Mouse (Mus musculus): ENCODE results near the gene Pld2. TPM values are rescaled to one million over a fixed set of nuclear protein-coding genes. Genes with fewer than 3 reads are reported as not detected.

Pld2 gene
- polyA plus RNA-seq (2012; rRNA removed) (1.9 and 2.6 TPM in 2 replicates), polyA plus RNA-seq (2014; fragmentation: Nextera tagmentation; extraction: Ambion mirVana) (1.3 and 1.5 TPM in 2 replicates)

- WGBS (ENCODE audit: insufficient replicate concordance): under 1% methylated on average over 45 of the region's 65 CpGs
- peak within 1 kb of the TSS; percentile 53 for H3K4me2 ChIP-seq (ENCODE audit: low read depth)
- peaks cover 25% of the 10 kb centered on the region for H3K27me3 ChIP-seq (ENCODE audit: control insufficient read depth, insufficient read depth, low read length)
- 0 out of 2 replicates have a peak within 1 kb of the TSS, but pooled peaks have one; percentile 5 for H3K9ac ChIP-seq (replicated peaks)
- peak; percentile 65 for TF ChIP-seq CTCF (IDR thresholded peaks at IDR 0.05; ENCODE audit: low read depth)
- no peak for TF ChIP-seq EP300 (IDR thresholded peaks at IDR 0.05; ENCODE audit: low read depth)
- DNase-seq (ENCODE audit: low read depth in 3 of 3, low spot score in 3 of 3) (peak in 2 of 3 experiments; percentile 44 to 45), ATAC-seq (ENCODE audit: insufficient read depth) (peak; percentile 91)
- no peaks in the 10 kb centered on the region for H3K4me1 ChIP-seq (replicated peaks; ENCODE audit: control insufficient read depth in 2 of 2, insufficient read depth in 2 of 2, low read length in 1 of 2)
- H3K27ac ChIP-seq: no peak within 1 kb of the TSS
- H3K4me3 ChIP-seq (ENCODE audit: insufficient read depth in 1 of 2, low read depth in 2 of 2, low read length in 2 of 2): peak within 1 kb of the TSS; percentile 41 to 53
- H3K9me3 ChIP-seq (ENCODE audit: control insufficient read depth, low read length): no peaks in the 10 kb centered on the region
- no peaks in the 10 kb centered on the region for H3K36me3 ChIP-seq (replicated peaks; ENCODE audit: control insufficient read depth, insufficient read depth, low read depth)
Measured at GRCm38 (mm10) chr11:70539877-70540587, at the start of gene Pld2. Pld2 (plus strand) TSS chr11:70540064.

- Histone ChIP-seq H3K4me3 (ENCODE audit: insufficient read depth in 1 of 2, low read depth in 2 of 2, low read length in 2 of 2) (no peak overlapping the region), H3K9ac (replicated peaks) (no peak overlapping the region), H3K4me1 (replicated peaks; ENCODE audit: control insufficient read depth in 2 of 2, insufficient read depth in 2 of 2, low read length in 1 of 2) (peaks cover 0 to 4% of the 10 kb centered on the region in 2 experiments; a peak in 2 of 4 replicates), H3K36me3 (replicated peaks; ENCODE audit: control insufficient read depth, insufficient read depth, low read depth) (no peaks in the 10 kb centered on the region), H3K9me3 (ENCODE audit: control insufficient read depth, low read length) (no peaks in the 10 kb centered on the region), H3K4me2 (ENCODE audit: low read depth) (no peak overlapping the region), H3K27ac (no peak overlapping the region), H3K27me3 (ENCODE audit: control insufficient read depth, insufficient read depth, low read length) (no peaks in the 10 kb centered on the region)
- ATAC-seq (ENCODE audit: insufficient read depth): no peak
- no peak for TF ChIP-seq EP300 (IDR thresholded peaks at IDR 0.05; ENCODE audit: low read depth)
- TF ChIP-seq CTCF (IDR thresholded peaks at IDR 0.05; ENCODE audit: low read depth): peak; percentile 35; the same call in 1 of the 2 replicates
- no peak for DNase-seq (ENCODE audit: low read depth in 3 of 3, low spot score in 3 of 3)
- WGBS (ENCODE audit: insufficient replicate concordance): 52% methylated on average over 14 of the region's 14 CpGs
Measured at GRCm38 (mm10) chr11:70499566-70500475, 40.0 kb upstream of the Pld2 start.

- Histone ChIP-seq H3K36me3 (replicated peaks; ENCODE audit: control insufficient read depth, insufficient read depth, low read depth) (no peaks in the 10 kb centered on the region), H3K4me2 (ENCODE audit: low read depth) (no peak overlapping the region), H3K9ac (replicated peaks) (no peak overlapping the region), H3K9me3 (ENCODE audit: control insufficient read depth, low read length) (no peaks in the 10 kb centered on the region), H3K4me3 (ENCODE audit: insufficient read depth in 1 of 2, low read depth in 2 of 2, low read length in 2 of 2) (no peak overlapping the region), H3K27ac (no peak overlapping the region), H3K4me1 (replicated peaks; ENCODE audit: control insufficient read depth in 2 of 2, insufficient read depth in 2 of 2, low read length in 1 of 2) (peaks cover 4 to 8% of the 10 kb centered on the region in 2 experiments), H3K27me3 (ENCODE audit: control insufficient read depth, insufficient read depth, low read length) (no peaks in the 10 kb centered on the region)
- ATAC-seq (ENCODE audit: insufficient read depth): no peak
- WGBS (ENCODE audit: insufficient replicate concordance): 75% methylated on average over 1 of the region's 1 CpGs
- TF ChIP-seq EP300 (IDR thresholded peaks at IDR 0.05; ENCODE audit: low read depth): no peak
- no peak for DNase-seq (ENCODE audit: low read depth in 3 of 3, low spot score in 3 of 3)
Measured at GRCm38 (mm10) chr11:70500476-70500812, 39.4 kb upstream of the Pld2 start.

- no peak overlapping the region for H3K4me2 ChIP-seq (ENCODE audit: low read depth)
- H3K4me1 ChIP-seq (replicated peaks; ENCODE audit: control insufficient read depth in 2 of 2, insufficient read depth in 2 of 2, low read length in 1 of 2): peaks cover 4 to 10% of the 10 kb centered on the region in 2 experiments
- H3K27ac ChIP-seq: no peak overlapping the region
- no peaks in the 10 kb centered on the region for H3K9me3 ChIP-seq (ENCODE audit: control insufficient read depth, low read length)
- TF ChIP-seq CTCF (IDR thresholded peaks at IDR 0.05; ENCODE audit: low read depth) (no peak), EP300 (IDR thresholded peaks at IDR 0.05; ENCODE audit: low read depth) (no peak)
- 47% methylated on average over 3 of the region's 3 CpGs for WGBS (ENCODE audit: insufficient replicate concordance)
- H3K36me3 ChIP-seq (replicated peaks; ENCODE audit: control insufficient read depth, insufficient read depth, low read depth): no peaks in the 10 kb centered on the region
- H3K9ac ChIP-seq (replicated peaks): no peak overlapping the region
- ATAC-seq (ENCODE audit: insufficient read depth): no peak
- H3K27me3 ChIP-seq (ENCODE audit: control insufficient read depth, insufficient read depth, low read length): no peaks in the 10 kb centered on the region
- DNase-seq (ENCODE audit: low read depth in 3 of 3, low spot score in 3 of 3): no peak
- no peak overlapping the region for H3K4me3 ChIP-seq (ENCODE audit: insufficient read depth in 1 of 2, low read depth in 2 of 2, low read length in 2 of 2)
Measured at GRCm38 (mm10) chr11:70502018-70502417, 37.8 kb upstream of the Pld2 start.

- H3K4me2 ChIP-seq (ENCODE audit: low read depth): no peak within 1 kb of the TSS
- no peak within 1 kb of the TSS for H3K4me3 ChIP-seq (ENCODE audit: insufficient read depth in 1 of 2, low read depth in 2 of 2, low read length in 2 of 2)
- ATAC-seq (ENCODE audit: insufficient read depth): no peak
- no peaks in the 10 kb centered on the region for H3K9me3 ChIP-seq (ENCODE audit: control insufficient read depth, low read length)
- no peak within 1 kb of the TSS for H3K27ac ChIP-seq
- TF ChIP-seq CTCF (IDR thresholded peaks at IDR 0.05; ENCODE audit: low read depth) (no peak), EP300 (IDR thresholded peaks at IDR 0.05; ENCODE audit: low read depth) (no peak)
- no peak for DNase-seq (ENCODE audit: low read depth in 3 of 3, low spot score in 3 of 3)
- H3K27me3 ChIP-seq (ENCODE audit: control insufficient read depth, insufficient read depth, low read length): peaks cover 3% of the 10 kb centered on the region; the same call in 1 of the 2 replicates
- no peaks in the 10 kb centered on the region for H3K36me3 ChIP-seq (replicated peaks; ENCODE audit: control insufficient read depth, insufficient read depth, low read depth)
- H3K4me1 ChIP-seq (replicated peaks; ENCODE audit: control insufficient read depth in 2 of 2, insufficient read depth in 2 of 2, low read length in 1 of 2): peaks cover 4 to 10% of the 10 kb centered on the region in 2 experiments
- H3K9ac ChIP-seq (replicated peaks): no peak within 1 kb of the TSS
- 32% methylated on average over 9 of the region's 9 CpGs for WGBS (ENCODE audit: insufficient replicate concordance)
Measured at GRCm38 (mm10) chr11:70504970-70505369, 34.9 kb upstream of the Pld2 start, which contains the start of gene Tm4sf5. Tm4sf5 (plus strand) TSS chr11:70505244.

All from liver, embryonic 14.5 days (tissue).